Mouse (Mus musculus): ENCODE data around the gene Rp9. TPM values are rescaled to one million over a fixed set of nuclear protein-coding genes. Genes with fewer than 3 reads are reported as not detected.

Gene Rp9
- polyA plus RNA-seq, 1 experiment from 2014 or later: 65.2 TPM

DNA sequence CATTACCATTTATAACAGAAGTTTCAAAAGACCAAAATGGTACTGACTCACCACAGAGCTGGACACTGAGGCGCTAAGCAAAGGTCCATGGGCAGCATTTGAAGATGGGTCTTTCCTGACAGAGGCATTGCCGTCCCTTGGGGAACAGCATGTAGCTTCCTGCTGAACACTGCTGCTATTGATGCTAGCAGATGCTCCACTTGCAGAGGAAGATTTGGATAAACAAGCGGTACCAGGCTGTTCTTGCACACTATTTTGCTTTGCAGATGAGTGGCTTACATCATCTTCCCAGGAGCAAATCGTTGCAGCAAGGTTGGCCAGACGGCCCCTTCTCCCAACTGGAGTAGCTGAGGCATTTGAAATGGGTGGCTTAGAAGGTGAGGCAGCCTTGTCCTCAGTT lies 93.5 kb downstream of the Rp9 start:
- H3K4me3 ChIP-seq (ENCODE audit: low read length): no peak overlapping the region
- H3K9me3 ChIP-seq (ENCODE audit: control insufficient read depth, low read length): no peaks in the 10 kb centered on the region
- no peaks in the 10 kb centered on the region for H3K4me1 ChIP-seq (ENCODE audit: control insufficient read depth, insufficient read depth, low read depth, low read length)
- no peak overlapping the region for H3K9ac ChIP-seq (ENCODE audit: low read depth, low read length)
- no peak for ATAC-seq
- no peaks in the 10 kb centered on the region for H3K27me3 ChIP-seq (replicated peaks; ENCODE audit: control insufficient read depth, insufficient read depth, low read length)
- H3K36me3 ChIP-seq (ENCODE audit: control insufficient read depth, insufficient read depth, low read length): 0 out of 2 replicates have a peak, but pooled peaks cover 3% of the 10 kb centered on the region
- H3K27ac ChIP-seq (ENCODE audit: low read depth, low read length): no peak overlapping the region
- no peak overlapping the region for H3K4me2 ChIP-seq (ENCODE audit: low read length)
- WGBS: 80% methylated on average over 5 of the region's 5 CpGs

DNA sequence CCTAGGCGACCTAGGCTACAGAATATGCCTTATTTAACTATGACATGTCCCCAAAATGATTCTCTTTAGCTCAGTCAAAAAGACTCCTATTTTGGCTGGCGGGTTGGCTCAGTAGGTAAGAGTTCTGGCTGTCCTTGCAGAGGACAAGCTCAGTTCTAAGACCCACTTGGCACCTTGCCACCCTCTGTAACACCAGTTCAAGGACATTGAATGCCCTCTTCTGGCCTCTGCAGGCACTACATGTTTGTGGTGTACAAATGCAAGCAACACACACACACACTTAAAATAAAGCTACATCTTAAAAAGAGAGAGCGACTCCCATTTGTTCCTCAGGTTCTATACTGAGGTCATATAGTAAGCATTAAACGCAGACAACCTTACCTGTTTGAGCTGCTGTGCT lies 96.8 kb downstream of the Rp9 start:
- no peak for ATAC-seq
- Histone ChIP-seq H3K4me2 (ENCODE audit: low read length) (no peak overlapping the region), H3K27ac (ENCODE audit: low read depth, low read length) (no peak overlapping the region), H3K27me3 (replicated peaks; ENCODE audit: control insufficient read depth, insufficient read depth, low read length) (no peaks in the 10 kb centered on the region), H3K4me3 (ENCODE audit: low read length) (no peak overlapping the region), H3K4me1 (ENCODE audit: control insufficient read depth, insufficient read depth, low read depth, low read length) (no peaks in the 10 kb centered on the region), H3K9me3 (ENCODE audit: control insufficient read depth, low read length) (no peaks in the 10 kb centered on the region), H3K9ac (ENCODE audit: low read depth, low read length) (no peak overlapping the region), H3K36me3 (ENCODE audit: control insufficient read depth, insufficient read depth, low read length) (0 out of 2 replicates have a peak, but pooled peaks cover 3% of the 10 kb centered on the region)
- WGBS: 97% methylated on average over 4 of the region's 4 CpGs

GRCm38 (mm10) chr9:22368030-22368429 lies 101.5 kb downstream of the Rp9 start:
- 74% methylated on average over 6 of the region's 6 CpGs for WGBS
- ATAC-seq: peak; percentile 84
- H3K9ac ChIP-seq (ENCODE audit: low read depth, low read length): no peak overlapping the region

GRCm38 (mm10) chr9:22366621-22367020 lies 102.9 kb downstream of the Rp9 start:
- WGBS: 93% methylated on average over 10 of the region's 10 CpGs
- no peaks in the 10 kb centered on the region for H3K36me3 ChIP-seq (ENCODE audit: control insufficient read depth, insufficient read depth, low read length)
- no peak overlapping the region for H3K4me2 ChIP-seq (ENCODE audit: low read length)
- no peak overlapping the region for H3K4me3 ChIP-seq (ENCODE audit: low read length)
- no peak for ATAC-seq
- no peak overlapping the region for H3K9ac ChIP-seq (ENCODE audit: low read depth, low read length)
- H3K27ac ChIP-seq (ENCODE audit: low read depth, low read length): no peak overlapping the region
- no peaks in the 10 kb centered on the region for H3K9me3 ChIP-seq (ENCODE audit: control insufficient read depth, low read length)
- no peaks in the 10 kb centered on the region for H3K27me3 ChIP-seq (replicated peaks; ENCODE audit: control insufficient read depth, insufficient read depth, low read length)
- no peaks in the 10 kb centered on the region for H3K4me1 ChIP-seq (ENCODE audit: control insufficient read depth, insufficient read depth, low read depth, low read length)

More at GRCm38 (mm10) chr9:22368030-22368429, 101.5 kb downstream of the Rp9 start:
- no peak overlapping the region for H3K27ac ChIP-seq (ENCODE audit: low read depth, low read length)
- no peak overlapping the region for H3K4me3 ChIP-seq (ENCODE audit: low read length)
- H3K27me3 ChIP-seq (replicated peaks; ENCODE audit: control insufficient read depth, insufficient read depth, low read length): no peaks in the 10 kb centered on the region
- no peaks in the 10 kb centered on the region for H3K4me1 ChIP-seq (ENCODE audit: control insufficient read depth, insufficient read depth, low read depth, low read length)
- H3K36me3 ChIP-seq (ENCODE audit: control insufficient read depth, insufficient read depth, low read length): no peaks in the 10 kb centered on the region
- H3K4me2 ChIP-seq (ENCODE audit: low read length): no peak overlapping the region
- H3K9me3 ChIP-seq (ENCODE audit: control insufficient read depth, low read length): no peaks in the 10 kb centered on the region

DNA sequence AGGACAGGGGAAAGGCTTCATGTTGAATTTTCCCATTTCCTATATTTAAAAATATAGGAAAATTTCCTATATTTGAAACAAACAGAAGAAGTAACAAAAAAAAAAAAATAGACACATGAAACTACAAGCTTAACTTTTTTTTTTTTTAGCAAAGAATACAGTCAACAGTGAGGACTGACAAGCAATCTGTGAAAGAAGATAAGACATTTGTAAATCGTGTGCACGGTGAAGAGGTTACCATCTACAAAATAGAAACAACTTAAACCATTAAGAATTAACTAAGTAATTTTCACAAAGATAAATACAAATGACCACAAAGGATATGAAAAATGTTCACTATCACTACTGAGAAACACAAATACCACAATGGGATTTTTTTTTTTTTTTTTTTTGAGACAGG lies 103.3 kb downstream of the Rp9 start:
- Histone ChIP-seq H3K4me2 (ENCODE audit: low read length) (no peak overlapping the region), H3K4me3 (ENCODE audit: low read length) (no peak overlapping the region), H3K9me3 (ENCODE audit: control insufficient read depth, low read length) (no peaks in the 10 kb centered on the region), H3K27me3 (replicated peaks; ENCODE audit: control insufficient read depth, insufficient read depth, low read length) (no peaks in the 10 kb centered on the region), H3K36me3 (ENCODE audit: control insufficient read depth, insufficient read depth, low read length) (no peaks in the 10 kb centered on the region), H3K9ac (ENCODE audit: low read depth, low read length) (no peak overlapping the region), H3K27ac (ENCODE audit: low read depth, low read length) (no peak overlapping the region), H3K4me1 (ENCODE audit: control insufficient read depth, insufficient read depth, low read depth, low read length) (no peaks in the 10 kb centered on the region)
- WGBS: 96% methylated on average over 2 of the region's 2 CpGs
- ATAC-seq: no peak

Other genes starting within 250 kb of the Rp9 start
- gene Zfp809, start 244.0 kb downstream of the Rp9 start, polyA plus RNA-seq (2015; fragmentation: Nextera tagmentation; extraction: Ambion mirVana): 9.3 and 10.2 TPM in 2 replicates
- gene Zfp599, start 209.8 kb downstream of the Rp9 start, polyA plus RNA-seq (2015; fragmentation: Nextera tagmentation; extraction: Ambion mirVana): 7.1 and 7.4 TPM in 2 replicates
- 23.0 and 25.0 TPM in 2 replicates for gene Zfp810, start 162.1 kb downstream of the Rp9 start, polyA plus RNA-seq (2015; fragmentation: Nextera tagmentation; extraction: Ambion mirVana)
- gene Anln, start 80.6 kb downstream of the Rp9 start, polyA plus RNA-seq (2015; fragmentation: Nextera tagmentation; extraction: Ambion mirVana): 4.1 and 6.2 TPM in 2 replicates
- gene 9530077C05Rik, start 58.2 kb downstream of the Rp9 start, polyA plus RNA-seq (2015; fragmentation: Nextera tagmentation; extraction: Ambion mirVana): 16.0 and 19.3 TPM in 2 replicates
- not detected in 2 replicates for gene Gm17545, start 15.5 kb downstream of the Rp9 start, polyA plus RNA-seq (2015; fragmentation: Nextera tagmentation; extraction: Ambion mirVana)
- gene Bbs9, start 6.0 kb upstream of the Rp9 start, polyA plus RNA-seq (2015; fragmentation: Nextera tagmentation; extraction: Ambion mirVana): 18.3 and 18.8 TPM in 2 replicates